Mouse (Mus musculus): ENCODE data around the gene Exosc7. TPM values are rescaled to one million over a fixed set of nuclear protein-coding genes. Genes with fewer than 3 reads are reported as not detected.

The Exosc7 gene
- polyA plus RNA-seq (2012; rRNA removed) = 72.3 and 101 TPM in 2 replicates

GRCm38 (mm10) chr9:123112805-123113521 lies at the start of gene Exosc7, which contains the start of gene Zdhhc3:
Gene Exosc7, plus strand, starts transcription at chr9:123113215.
Gene Zdhhc3, minus strand, starts transcription at chr9:123113205.
- DNase-seq (ENCODE audit: low spot score) = peak; percentile 85

- DNase-seq (ENCODE audit: low spot score) = no peak
Measured at GRCm38 (mm10) chr9:123079149-123079548, 33.9 kb upstream of the Exosc7 start.

- no peak for DNase-seq (ENCODE audit: low spot score)
Measured at GRCm38 (mm10) chr9:123080355-123080754, 32.7 kb upstream of the Exosc7 start.

GRCm38 (mm10) chr9:123080796-123081195 lies 32.2 kb upstream of the Exosc7 start:
- no peak for DNase-seq (ENCODE audit: low spot score)

GRCm38 (mm10) chr9:123085373-123085772 lies 27.6 kb upstream of the Exosc7 start:
- DNase-seq (ENCODE audit: low spot score) = no peak

- DNase-seq (ENCODE audit: low spot score) = no peak
Measured at GRCm38 (mm10) chr9:123087558-123087957, 25.5 kb upstream of the Exosc7 start.

GRCm38 (mm10) chr9:123090844-123091243 lies 22.2 kb upstream of the Exosc7 start:
- DNase-seq (ENCODE audit: low spot score) = no peak

- DNase-seq (ENCODE audit: low spot score) = no peak
Measured at GRCm38 (mm10) chr9:123099631-123100455, 13.2 kb upstream of the Exosc7 start.

- no peak for DNase-seq (ENCODE audit: low spot score)
Measured at GRCm38 (mm10) chr9:123103425-123103824, 9.6 kb upstream of the Exosc7 start.

- no peak for DNase-seq (ENCODE audit: low spot score)
Measured at GRCm38 (mm10) chr9:123104362-123104761, 8.7 kb upstream of the Exosc7 start.

- DNase-seq (ENCODE audit: low spot score) = no peak
Measured at GRCm38 (mm10) chr9:123107186-123107585, 5.8 kb upstream of the Exosc7 start.

GRCm38 (mm10) chr9:123109188-123109587 lies 3.8 kb upstream of the Exosc7 start:
- no peak for DNase-seq (ENCODE audit: low spot score)

GRCm38 (mm10) chr9:123111751-123112221 lies 1.2 kb upstream of the Exosc7 start:
- no peak for DNase-seq (ENCODE audit: low spot score)

GRCm38 (mm10) chr9:123113931-123114330 lies 916 bp downstream of the Exosc7 start:
- no peak for DNase-seq (ENCODE audit: low spot score)

- no peak for DNase-seq (ENCODE audit: low spot score)
Measured at GRCm38 (mm10) chr9:123115566-123115965, 2.6 kb downstream of the Exosc7 start.

- DNase-seq (ENCODE audit: low spot score) = no peak
Measured at GRCm38 (mm10) chr9:123123017-123123416, 10.0 kb downstream of the Exosc7 start.

- no peak for DNase-seq (ENCODE audit: low spot score)
Measured at GRCm38 (mm10) chr9:123123571-123124412, 10.8 kb downstream of the Exosc7 start.

- no peak for DNase-seq (ENCODE audit: low spot score)
Measured at GRCm38 (mm10) chr9:123124413-123124981, 11.5 kb downstream of the Exosc7 start.

GRCm38 (mm10) chr9:123127663-123128062 lies 14.6 kb downstream of the Exosc7 start:
- no peak for DNase-seq (ENCODE audit: low spot score)

- DNase-seq (ENCODE audit: low spot score) = no peak
Measured at GRCm38 (mm10) chr9:123132994-123133393, 20.0 kb downstream of the Exosc7 start.

- DNase-seq (ENCODE audit: low spot score) = no peak
Measured at GRCm38 (mm10) chr9:123136953-123137682, 24.1 kb downstream of the Exosc7 start.
